Mouse (Mus musculus): Measurements from ENCODE around the gene Asxl1. TPM values are rescaled to one million over a fixed set of nuclear protein-coding genes. Genes with fewer than 3 reads are reported as not detected.

Asxl1 gene
- polyA plus RNA-seq, 1 experiment from 2014 or later: 14.3 TPM

GRCm38 (mm10) chr2:153380479-153380878 is 34.9 kb downstream of the Asxl1 start:
- ATAC-seq (ENCODE audit: low read depth): no peak
- peaks cover 60% of the 10 kb centered on the region for H3K36me3 ChIP-seq (ENCODE audit: control insufficient read depth, insufficient read depth, low read length)

GRCm38 (mm10) chr2:153389831-153390230 is 44.2 kb downstream of the Asxl1 start:
- no peak overlapping the region for H3K27ac ChIP-seq (replicated peaks; ENCODE audit: low read depth, low read length)
- H3K9ac ChIP-seq (ENCODE audit: low read depth, low read length): no peak overlapping the region
- ATAC-seq (ENCODE audit: low read depth) (no peak), DNase-seq (ENCODE audit: low spot score) (no peak)
- H3K9me3 ChIP-seq (ENCODE audit: control insufficient read depth, low read length): peaks cover 6% of the 10 kb centered on the region
- 96% methylated on average over 2 of the region's 2 CpGs for WGBS
- no peak overlapping the region for H3K4me2 ChIP-seq (ENCODE audit: low read depth, low read length)
- no peak overlapping the region for H3K4me3 ChIP-seq (ENCODE audit: low read depth, low read length)
- H3K27me3 ChIP-seq (replicated peaks; ENCODE audit: control insufficient read depth, insufficient read depth, low read length): no peaks in the 10 kb centered on the region
- peaks cover 63% of the 10 kb centered on the region for H3K36me3 ChIP-seq (ENCODE audit: control insufficient read depth, insufficient read depth, low read length)
- no peaks in the 10 kb centered on the region for H3K4me1 ChIP-seq (ENCODE audit: control insufficient read depth, insufficient read depth, low read length)

More at GRCm38 (mm10) chr2:153380479-153380878, 34.9 kb downstream of the Asxl1 start:
- Histone ChIP-seq H3K27me3 (replicated peaks; ENCODE audit: control insufficient read depth, insufficient read depth, low read length) (no peaks in the 10 kb centered on the region), H3K9me3 (ENCODE audit: control insufficient read depth, low read length) (no peaks in the 10 kb centered on the region), H3K4me2 (ENCODE audit: low read depth, low read length) (no peak overlapping the region), H3K4me3 (ENCODE audit: low read depth, low read length) (no peak overlapping the region), H3K27ac (replicated peaks; ENCODE audit: low read depth, low read length) (no peak overlapping the region), H3K9ac (ENCODE audit: low read depth, low read length) (no peak overlapping the region), H3K4me1 (ENCODE audit: control insufficient read depth, insufficient read depth, low read length) (no peaks in the 10 kb centered on the region)
- WGBS: 96% methylated on average over 1 of the region's 1 CpGs
- no peak for DNase-seq (ENCODE audit: low spot score)

DNA sequence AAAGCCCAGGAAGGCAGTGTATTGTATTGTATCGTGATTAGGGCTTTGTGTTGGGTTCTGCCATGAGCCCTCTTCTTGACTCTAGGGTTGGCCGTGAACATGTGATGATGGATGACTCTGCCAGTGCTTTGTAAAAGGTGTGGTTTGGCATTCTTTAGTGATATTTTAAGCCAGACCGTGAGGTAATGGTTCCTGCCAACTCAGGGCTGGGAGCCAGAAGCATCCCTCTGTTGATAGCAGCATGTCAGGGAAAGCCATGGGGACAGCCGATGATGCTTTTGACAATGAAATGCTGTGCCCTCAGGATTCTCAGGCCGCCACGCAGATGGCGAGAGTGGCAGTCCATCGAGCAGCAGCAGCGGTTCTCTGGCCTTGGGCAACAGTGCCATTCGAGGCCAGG is 47.4 kb downstream of the Asxl1 start:
- DNase-seq (ENCODE audit: low spot score) (no peak), ATAC-seq (ENCODE audit: low read depth) (no peak)
- H3K9me3 ChIP-seq (ENCODE audit: control insufficient read depth, low read length): peaks cover 8% of the 10 kb centered on the region
- peaks cover 73% of the 10 kb centered on the region for H3K36me3 ChIP-seq (ENCODE audit: control insufficient read depth, insufficient read depth, low read length)
- H3K27ac ChIP-seq (replicated peaks; ENCODE audit: low read depth, low read length): no peak overlapping the region
- WGBS: 94% methylated on average over 10 of the region's 10 CpGs
- H3K27me3 ChIP-seq (replicated peaks; ENCODE audit: control insufficient read depth, insufficient read depth, low read length): no peaks in the 10 kb centered on the region
- H3K4me3 ChIP-seq (ENCODE audit: low read depth, low read length): no peak overlapping the region
- H3K4me1 ChIP-seq (ENCODE audit: control insufficient read depth, insufficient read depth, low read length): no peaks in the 10 kb centered on the region
- no peak overlapping the region for H3K4me2 ChIP-seq (ENCODE audit: low read depth, low read length)
- H3K9ac ChIP-seq (ENCODE audit: low read depth, low read length): no peak overlapping the region

GRCm38 (mm10) chr2:153397790-153398515 is 52.3 kb downstream of the Asxl1 start:
- Histone ChIP-seq H3K4me3 (ENCODE audit: low read depth, low read length) (no peak overlapping the region), H3K4me2 (ENCODE audit: low read depth, low read length) (no peak overlapping the region), H3K36me3 (ENCODE audit: control insufficient read depth, insufficient read depth, low read length) (peaks cover 97% of the 10 kb centered on the region), H3K9me3 (ENCODE audit: control insufficient read depth, low read length) (peaks cover 8% of the 10 kb centered on the region), H3K27ac (replicated peaks; ENCODE audit: low read depth, low read length) (no peak overlapping the region), H3K4me1 (ENCODE audit: control insufficient read depth, insufficient read depth, low read length) (no peaks in the 10 kb centered on the region), H3K27me3 (replicated peaks; ENCODE audit: control insufficient read depth, insufficient read depth, low read length) (no peaks in the 10 kb centered on the region), H3K9ac (ENCODE audit: low read depth, low read length) (no peak overlapping the region)
- ATAC-seq (ENCODE audit: low read depth): no peak
- no peak for DNase-seq (ENCODE audit: low spot score)
- WGBS: 86% methylated on average over 11 of the region's 11 CpGs

DNA sequence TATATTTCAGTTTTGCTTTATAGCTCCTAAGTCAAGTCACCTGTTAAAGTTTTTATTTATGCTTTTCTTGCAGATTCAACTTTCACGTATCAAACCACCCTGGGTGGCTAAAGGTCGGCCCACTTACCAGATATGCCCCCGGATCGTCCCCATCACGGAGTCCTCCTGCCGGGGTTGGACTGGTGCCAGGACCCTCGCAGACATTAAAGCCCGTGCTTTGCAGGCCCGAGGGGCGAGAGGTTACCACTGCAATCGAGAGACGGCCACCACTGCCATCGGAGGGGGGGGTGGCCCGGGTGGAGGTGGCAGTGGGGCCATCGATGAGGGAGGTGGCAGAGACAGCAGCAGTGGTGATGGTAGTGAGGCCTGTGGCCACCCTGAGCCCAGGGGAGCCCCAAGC is 53.5 kb downstream of the Asxl1 start:
- no peak for ATAC-seq (ENCODE audit: low read depth)

GRCm38 (mm10) chr2:153404062-153404461 is 58.4 kb downstream of the Asxl1 start:
- no peak for ATAC-seq (ENCODE audit: low read depth)
- DNase-seq (ENCODE audit: low spot score): no peak
- WGBS: 88% methylated on average over 3 of the region's 3 CpGs
- no peak overlapping the region for H3K9ac ChIP-seq (ENCODE audit: low read depth, low read length)
- peaks cover 60% of the 10 kb centered on the region for H3K36me3 ChIP-seq (ENCODE audit: control insufficient read depth, insufficient read depth, low read length)
- no peak overlapping the region for H3K4me3 ChIP-seq (ENCODE audit: low read depth, low read length)
- no peaks in the 10 kb centered on the region for H3K27me3 ChIP-seq (replicated peaks; ENCODE audit: control insufficient read depth, insufficient read depth, low read length)
- no peak overlapping the region for H3K4me2 ChIP-seq (ENCODE audit: low read depth, low read length)
- no peak overlapping the region for H3K27ac ChIP-seq (replicated peaks; ENCODE audit: low read depth, low read length)
- no peaks in the 10 kb centered on the region for H3K4me1 ChIP-seq (ENCODE audit: control insufficient read depth, insufficient read depth, low read length)
- no peaks in the 10 kb centered on the region for H3K9me3 ChIP-seq (ENCODE audit: control insufficient read depth, low read length)

More for the DNA sequence above, 53.5 kb downstream of the Asxl1 start:
- Histone ChIP-seq H3K27me3 (replicated peaks; ENCODE audit: control insufficient read depth, insufficient read depth, low read length) (no peaks in the 10 kb centered on the region), H3K4me1 (ENCODE audit: control insufficient read depth, insufficient read depth, low read length) (no peaks in the 10 kb centered on the region), H3K9me3 (ENCODE audit: control insufficient read depth, low read length) (peaks cover 8% of the 10 kb centered on the region), H3K27ac (replicated peaks; ENCODE audit: low read depth, low read length) (no peak overlapping the region), H3K4me3 (ENCODE audit: low read depth, low read length) (no peak overlapping the region), H3K36me3 (ENCODE audit: control insufficient read depth, insufficient read depth, low read length) (peaks cover 85% of the 10 kb centered on the region), H3K9ac (ENCODE audit: low read depth, low read length) (no peak overlapping the region), H3K4me2 (ENCODE audit: low read depth, low read length) (no peak overlapping the region)
- DNase-seq (ENCODE audit: low spot score): no peak
- WGBS: 88% methylated on average over 14 of the region's 15 CpGs

GRCm38 (mm10) chr2:153404882-153405281 is 59.3 kb downstream of the Asxl1 start:
- no peak overlapping the region for H3K4me2 ChIP-seq (ENCODE audit: low read depth, low read length)
- ATAC-seq (ENCODE audit: low read depth) (no peak), DNase-seq (ENCODE audit: low spot score) (no peak)
- H3K4me3 ChIP-seq (ENCODE audit: low read depth, low read length): no peak overlapping the region
- no peak overlapping the region for H3K27ac ChIP-seq (replicated peaks; ENCODE audit: low read depth, low read length)
- H3K9me3 ChIP-seq (ENCODE audit: control insufficient read depth, low read length): no peaks in the 10 kb centered on the region
- peaks cover 59% of the 10 kb centered on the region for H3K36me3 ChIP-seq (ENCODE audit: control insufficient read depth, insufficient read depth, low read length)
- H3K9ac ChIP-seq (ENCODE audit: low read depth, low read length): no peak overlapping the region
- H3K4me1 ChIP-seq (ENCODE audit: control insufficient read depth, insufficient read depth, low read length): no peaks in the 10 kb centered on the region
- 86% methylated on average over 3 of the region's 3 CpGs for WGBS
- no peaks in the 10 kb centered on the region for H3K27me3 ChIP-seq (replicated peaks; ENCODE audit: control insufficient read depth, insufficient read depth, low read length)

- no peaks in the 10 kb centered on the region for H3K9me3 ChIP-seq (ENCODE audit: control insufficient read depth, low read length)
- H3K9ac ChIP-seq (ENCODE audit: low read depth, low read length): no peak overlapping the region
- WGBS: 81% methylated on average over 6 of the region's 6 CpGs
- no peaks in the 10 kb centered on the region for H3K4me1 ChIP-seq (ENCODE audit: control insufficient read depth, insufficient read depth, low read length)
- DNase-seq (ENCODE audit: low spot score): no peak
- peaks cover 59% of the 10 kb centered on the region for H3K36me3 ChIP-seq (ENCODE audit: control insufficient read depth, insufficient read depth, low read length)
- no peak overlapping the region for H3K4me2 ChIP-seq (ENCODE audit: low read depth, low read length)
- no peak overlapping the region for H3K27ac ChIP-seq (replicated peaks; ENCODE audit: low read depth, low read length)
- no peak for ATAC-seq (ENCODE audit: low read depth)
- no peak overlapping the region for H3K4me3 ChIP-seq (ENCODE audit: low read depth, low read length)
- no peaks in the 10 kb centered on the region for H3K27me3 ChIP-seq (replicated peaks; ENCODE audit: control insufficient read depth, insufficient read depth, low read length)
These were observed 61.3 kb downstream of the Asxl1 start for GRCm38 (mm10) chr2:153406882-153407281.

DNA sequence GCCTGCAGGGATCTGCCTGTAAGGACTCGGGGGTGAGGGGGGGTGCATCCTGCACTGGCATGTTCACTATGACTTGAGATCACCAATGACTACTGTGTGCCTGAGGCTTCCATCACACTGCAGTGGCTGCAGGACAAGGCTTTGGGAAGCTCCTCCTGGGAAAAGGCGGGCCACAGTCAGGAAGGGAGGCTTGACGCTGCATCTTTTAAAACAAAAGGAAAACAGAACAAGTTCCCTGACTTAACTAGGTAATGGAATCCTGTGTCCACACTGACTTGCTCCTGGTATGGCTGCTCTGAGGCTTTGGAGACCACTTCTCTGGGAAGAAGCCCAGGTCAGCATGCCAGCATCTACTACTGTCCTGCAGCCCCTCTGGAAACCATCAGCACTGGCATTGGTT is 63.3 kb downstream of the Asxl1 start:
- H3K9me3 ChIP-seq (ENCODE audit: control insufficient read depth, low read length): no peaks in the 10 kb centered on the region
- peaks cover 68% of the 10 kb centered on the region for H3K36me3 ChIP-seq (ENCODE audit: control insufficient read depth, insufficient read depth, low read length)
- 82% methylated on average over 3 of the region's 3 CpGs for WGBS
- no peak overlapping the region for H3K4me2 ChIP-seq (ENCODE audit: low read depth, low read length)
- H3K9ac ChIP-seq (ENCODE audit: low read depth, low read length): no peak overlapping the region
- ATAC-seq (ENCODE audit: low read depth) (no peak), DNase-seq (ENCODE audit: low spot score) (no peak)
- no peaks in the 10 kb centered on the region for H3K27me3 ChIP-seq (replicated peaks; ENCODE audit: control insufficient read depth, insufficient read depth, low read length)
- H3K4me3 ChIP-seq (ENCODE audit: low read depth, low read length): no peak overlapping the region
- no peaks in the 10 kb centered on the region for H3K4me1 ChIP-seq (ENCODE audit: control insufficient read depth, insufficient read depth, low read length)
- H3K27ac ChIP-seq (replicated peaks; ENCODE audit: low read depth, low read length): no peak overlapping the region

Measured in embryonic facial prominence, embryonic 14.5 days (tissue).